Mouse (Mus musculus) neural tube, embryonic 15.5 days (tissue): ENCODE results near the gene Fstl1. TPM values are rescaled to one million over a fixed set of nuclear protein-coding genes. Genes with fewer than 3 reads are reported as not detected.

ENCODE experiments used
- ATAC-seq: fragments of 200-750 bp; cut with Nextera tagmentation; 2 replicates; pipeline ENCODE4 v1.8.0; 2017; ENCODE audit warnings: mild to moderate bottlenecking, moderate TSS enrichment, moderate library complexity; ENCODE audit not compliant: low FRiP score
- H3K27ac ChIP-seq: fragments of 300-500 bp; sonication (generic); replicated peaks from 2 replicates; pipeline ENCODE4 v1.5.1; 2015; ENCODE audit warnings: mild to moderate bottlenecking, inconsistent platforms
- H3K27me3 ChIP-seq: fragments of 300-500 bp; sonication (generic); replicated peaks from 2 replicates; pipeline ENCODE4 v1.6.1; 2015; ENCODE audit warnings: inconsistent platforms
- H3K36me3 ChIP-seq: fragments of 300-500 bp; sonication (generic); 2 replicates; pipeline ENCODE4 v1.6.1; 2015; ENCODE audit warnings: inconsistent platforms
- H3K4me1 ChIP-seq: fragments of 300-500 bp; sonication (generic); 2 replicates; pipeline ENCODE4 v1.6.1; 2015; ENCODE audit warnings: inconsistent platforms
- H3K4me2 ChIP-seq: fragments of 300-500 bp; sonication (generic); 2 replicates; pipeline ENCODE4 v1.6.1; 2015; ENCODE audit warnings: inconsistent platforms, mild to moderate bottlenecking, moderate library complexity
- H3K4me3 ChIP-seq: fragments of 300-500 bp; sonication (generic); replicated peaks from 2 replicates; pipeline ENCODE4 v1.5.1; 2015; ENCODE audit warnings: mild to moderate bottlenecking, inconsistent platforms
- H3K9ac ChIP-seq: fragments of 300-500 bp; sonication (generic); replicated peaks from 2 replicates; pipeline ENCODE4 v1.6.1; 2015; ENCODE audit warnings: mild to moderate bottlenecking, inconsistent platforms
- H3K9me3 ChIP-seq: fragments of 300-500 bp; sonication (generic); replicated peaks from 2 replicates; pipeline ENCODE4 v1.6.1; 2016; ENCODE audit warnings: inconsistent platforms
- WGBS: fragments of 180-500 bp; shearing (Covaris S2); methylation state at CpG from one replicate; pipeline ENCODE4 v1.1.7; 2015; ENCODE audit warnings: mixed read lengths; 5-methylcytosine and 5-hydroxymethylcytosine counted together
- polyA plus RNA-seq: library from polyadenylated mRNA; unstranded; fragments of >200 nt; fragmentation: Nextera tagmentation; extraction: Ambion mirVana; gene quantifications from 2 replicates; pipeline ENCODE4 v1.2.1, GENCODE M21; 2015

Gene Fstl1
- polyA plus RNA-seq, 1 experiment from 2014 or later = 123 TPM

DNA sequence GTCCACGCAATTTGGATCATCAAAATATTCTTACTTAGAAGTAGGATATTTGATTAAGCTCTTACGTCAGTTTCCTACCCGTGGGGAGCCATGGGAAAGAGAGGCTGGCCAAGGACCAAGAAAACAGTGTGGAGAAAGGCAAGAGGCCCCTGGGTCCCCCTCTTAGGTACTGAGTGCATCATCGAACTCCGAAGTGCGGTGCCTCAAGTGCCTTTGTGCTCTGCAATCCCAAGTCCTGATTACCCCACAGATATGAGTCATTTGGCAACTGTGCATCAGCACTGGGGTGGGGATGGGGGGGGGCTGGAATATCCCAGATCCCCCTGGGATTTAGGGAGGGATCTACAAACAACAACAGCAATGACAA is 12.3 kb downstream of the Fstl1 start:
- WGBS = 53% methylated on average over 6 of the region's 6 CpGs
- no peaks in the 10 kb centered on the region for H3K9me3 ChIP-seq
- no peaks in the 10 kb centered on the region for H3K27me3 ChIP-seq
- peaks cover 64% of the 10 kb centered on the region for H3K4me1 ChIP-seq
- ATAC-seq = no peak
- no peaks in the 10 kb centered on the region for H3K36me3 ChIP-seq
- H3K27ac ChIP-seq = peak overlapping the region; percentile 74
- no peak overlapping the region for H3K9ac ChIP-seq
- no peak overlapping the region for H3K4me2 ChIP-seq
- H3K4me3 ChIP-seq = no peak overlapping the region

DNA sequence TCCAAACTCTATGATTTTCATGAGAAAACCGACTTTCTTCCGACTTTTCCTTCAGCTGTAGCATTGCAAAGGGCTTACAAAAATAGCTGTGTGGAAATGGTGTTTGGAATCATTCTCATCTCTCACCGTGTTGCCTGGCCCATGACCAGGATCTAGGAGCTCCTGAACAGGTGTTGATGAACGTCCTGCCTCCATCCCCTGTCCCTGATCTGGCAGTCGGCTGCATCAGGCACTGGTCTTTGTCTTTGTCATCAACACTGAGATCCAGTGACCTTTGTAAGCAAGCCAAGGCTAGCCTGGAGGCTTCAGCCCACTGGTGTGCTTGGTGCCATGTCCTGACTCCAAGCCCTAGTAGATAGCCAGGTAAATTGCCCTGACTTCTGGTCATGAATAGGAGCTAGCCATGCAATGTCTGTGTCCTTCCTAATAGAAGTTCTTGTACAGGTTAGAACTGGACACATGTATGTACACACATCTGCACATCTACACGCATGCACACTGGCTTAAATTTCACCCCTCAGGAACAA is 12.8 kb downstream of the Fstl1 start:
- Histone ChIP-seq H3K4me2 (no peak overlapping the region), H3K36me3 (no peaks in the 10 kb centered on the region), H3K9ac (no peak overlapping the region), H3K27me3 (no peaks in the 10 kb centered on the region), H3K27ac (0 out of 2 replicates have a peak overlapping the region, but pooled peaks have one; percentile 74), H3K9me3 (no peaks in the 10 kb centered on the region), H3K4me1 (peaks cover 64% of the 10 kb centered on the region), H3K4me3 (no peak overlapping the region)
- ATAC-seq = no peak
- WGBS = 83% methylated on average over 6 of the region's 6 CpGs

DNA sequence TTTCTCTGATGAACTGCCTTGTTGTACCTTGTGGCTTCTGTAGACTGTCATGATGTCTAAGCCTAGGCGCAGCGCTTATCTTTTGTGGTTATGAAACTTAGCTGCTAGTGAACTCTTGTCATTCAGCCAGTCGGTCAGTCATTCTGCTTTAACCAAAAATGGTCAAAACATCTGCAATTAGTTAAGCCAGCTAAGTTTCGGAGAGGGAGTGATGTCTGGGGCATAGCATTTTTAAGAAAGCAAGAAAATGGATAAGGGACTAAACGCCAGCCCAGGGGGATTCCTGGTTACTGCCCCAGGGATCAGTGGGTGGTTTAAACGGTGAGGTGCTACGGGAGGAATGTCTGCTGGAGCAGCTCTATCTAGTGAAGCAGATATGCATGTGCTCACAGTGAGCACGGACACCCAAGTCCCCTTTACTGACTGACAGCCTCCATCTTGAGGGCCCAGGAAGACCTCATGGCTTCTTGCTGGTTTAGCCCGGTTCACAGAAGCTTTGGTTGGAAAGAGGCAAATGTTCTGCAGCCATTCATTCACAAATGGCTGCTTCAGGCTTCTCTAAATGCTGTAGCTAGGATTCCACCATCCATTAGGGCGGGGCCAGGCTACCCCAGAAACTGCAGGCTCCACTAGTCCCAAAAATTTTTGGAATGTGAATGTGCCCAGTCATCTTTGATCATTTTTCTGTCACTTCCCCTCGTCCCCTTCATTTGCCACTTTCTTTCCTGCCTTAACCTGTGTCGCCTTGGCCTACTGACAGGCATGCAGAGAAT is 13.5 kb downstream of the Fstl1 start:
- no peaks in the 10 kb centered on the region for H3K27me3 ChIP-seq
- no peak overlapping the region for H3K27ac ChIP-seq
- no peak overlapping the region for H3K9ac ChIP-seq
- peaks cover 58% of the 10 kb centered on the region for H3K4me1 ChIP-seq
- WGBS = 89% methylated on average over 12 of the region's 12 CpGs
- H3K4me3 ChIP-seq = no peak overlapping the region
- no peak for ATAC-seq
- H3K9me3 ChIP-seq = no peaks in the 10 kb centered on the region
- no peak overlapping the region for H3K4me2 ChIP-seq
- no peaks in the 10 kb centered on the region for H3K36me3 ChIP-seq

DNA sequence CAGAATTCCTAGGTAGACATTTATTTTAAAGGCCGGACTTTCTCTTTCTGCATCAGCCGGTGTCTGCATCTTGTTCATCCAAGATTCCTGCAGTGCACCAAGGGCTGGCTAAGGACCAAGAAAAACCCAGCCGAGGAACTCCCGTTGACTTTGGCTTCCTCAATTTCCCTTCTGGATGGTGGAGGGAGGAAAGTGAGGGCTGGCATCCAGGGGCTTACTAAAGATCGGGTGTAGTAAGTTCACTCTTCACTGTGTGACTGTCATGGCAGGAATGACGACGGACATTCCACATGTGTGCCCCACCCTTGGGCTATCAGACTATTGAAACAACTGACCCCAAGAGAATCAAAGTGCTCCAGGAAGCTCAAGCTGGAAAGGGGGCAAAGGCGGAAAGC is 14.1 kb downstream of the Fstl1 start:
- no peak for ATAC-seq
- no peak overlapping the region for H3K4me2 ChIP-seq
- WGBS = 81% methylated on average over 8 of the region's 8 CpGs
- no peak overlapping the region for H3K4me3 ChIP-seq
- no peaks in the 10 kb centered on the region for H3K36me3 ChIP-seq
- H3K27ac ChIP-seq = no peak overlapping the region
- H3K9me3 ChIP-seq = no peaks in the 10 kb centered on the region
- H3K9ac ChIP-seq = no peak overlapping the region
- H3K4me1 ChIP-seq = peaks cover 53% of the 10 kb centered on the region
- H3K27me3 ChIP-seq = no peaks in the 10 kb centered on the region

DNA sequence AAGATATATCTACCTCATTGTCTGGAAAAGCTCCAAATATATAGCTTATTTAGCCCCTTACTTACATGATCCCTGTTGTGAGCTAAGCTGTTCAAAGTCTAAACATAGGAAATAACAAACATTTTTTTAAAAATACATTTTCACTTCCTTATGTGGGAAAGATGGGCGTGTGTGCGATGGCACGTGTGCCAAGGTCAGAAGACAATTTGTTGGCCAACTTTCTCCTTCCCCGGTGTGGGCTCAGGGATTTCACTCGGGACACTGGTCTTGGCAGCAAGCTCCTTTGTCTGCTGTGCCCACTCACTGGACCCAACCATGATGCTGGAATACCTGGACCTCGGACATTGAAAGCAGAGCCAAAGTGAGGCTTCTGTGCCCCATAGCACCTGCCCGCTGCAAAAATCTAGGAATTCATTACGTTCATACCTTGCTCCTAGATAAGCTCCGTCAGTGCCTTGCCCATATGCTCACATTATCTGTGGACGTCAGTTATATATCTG is 19.0 kb downstream of the Fstl1 start:
- no peak overlapping the region for H3K4me2 ChIP-seq
- H3K36me3 ChIP-seq = no peaks in the 10 kb centered on the region
- H3K9ac ChIP-seq = no peak overlapping the region
- no peaks in the 10 kb centered on the region for H3K27me3 ChIP-seq
- no peak overlapping the region for H3K27ac ChIP-seq
- H3K9me3 ChIP-seq = no peaks in the 10 kb centered on the region
- peaks cover 8% of the 10 kb centered on the region for H3K4me1 ChIP-seq
- no peak overlapping the region for H3K4me3 ChIP-seq
- 96% methylated on average over 10 of the region's 10 CpGs for WGBS
- no peak for ATAC-seq

DNA sequence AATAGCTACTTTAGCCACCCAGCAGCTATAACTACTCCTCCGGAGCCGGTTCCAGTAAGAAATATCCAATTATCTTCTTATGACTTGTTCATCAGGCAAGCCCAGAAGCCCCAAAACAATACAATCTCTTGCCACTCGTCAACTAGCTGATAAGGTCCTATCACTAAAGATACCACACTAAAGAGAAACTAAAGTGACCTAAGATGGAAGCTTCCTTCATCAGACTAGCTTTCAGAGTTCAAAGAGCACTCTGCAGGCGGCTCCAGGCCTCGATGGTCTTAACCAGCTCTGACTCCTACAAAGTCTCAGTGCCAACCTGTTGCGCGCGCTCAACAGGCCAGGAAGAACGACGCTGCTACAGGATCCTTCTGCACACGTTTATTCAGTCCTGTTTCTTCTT is 19.6 kb downstream of the Fstl1 start:
- Histone ChIP-seq H3K4me3 (no peak overlapping the region), H3K9ac (no peak overlapping the region), H3K27me3 (no peaks in the 10 kb centered on the region), H3K9me3 (no peaks in the 10 kb centered on the region), H3K27ac (no peak overlapping the region), H3K4me2 (no peak overlapping the region), H3K4me1 (peaks cover 4% of the 10 kb centered on the region; the same call in 1 of the 2 replicates), H3K36me3 (no peaks in the 10 kb centered on the region)
- 95% methylated on average over 11 of the region's 11 CpGs for WGBS
- no peak for ATAC-seq

DNA sequence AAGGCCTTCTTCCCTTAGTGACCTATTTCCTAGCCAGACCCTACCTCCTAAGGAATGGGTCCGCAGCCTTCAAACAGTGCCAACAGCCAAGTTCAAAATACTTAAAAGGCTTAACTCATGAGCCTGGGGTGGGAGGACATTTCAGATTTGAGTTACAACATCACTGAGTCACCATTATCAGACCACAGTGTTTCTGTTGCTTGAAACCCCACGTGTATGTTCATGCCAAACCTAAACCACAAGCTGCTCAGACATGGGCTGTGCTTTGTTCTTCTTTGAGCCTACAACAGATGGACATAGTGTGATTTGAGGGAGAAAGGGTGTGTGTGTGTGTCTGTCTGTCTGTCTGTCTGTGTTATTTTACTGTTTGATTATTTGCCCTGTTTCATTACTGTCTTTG is 24.4 kb downstream of the Fstl1 start:
- Histone ChIP-seq H3K4me3 (no peak overlapping the region), H3K4me2 (no peak overlapping the region), H3K27me3 (no peaks in the 10 kb centered on the region), H3K4me1 (peaks cover 16% of the 10 kb centered on the region), H3K27ac (no peak overlapping the region), H3K9me3 (no peaks in the 10 kb centered on the region), H3K9ac (no peak overlapping the region), H3K36me3 (no peaks in the 10 kb centered on the region; the same call in 1 of the 2 replicates)
- ATAC-seq = no peak
- 78% methylated on average over 2 of the region's 2 CpGs for WGBS

DNA sequence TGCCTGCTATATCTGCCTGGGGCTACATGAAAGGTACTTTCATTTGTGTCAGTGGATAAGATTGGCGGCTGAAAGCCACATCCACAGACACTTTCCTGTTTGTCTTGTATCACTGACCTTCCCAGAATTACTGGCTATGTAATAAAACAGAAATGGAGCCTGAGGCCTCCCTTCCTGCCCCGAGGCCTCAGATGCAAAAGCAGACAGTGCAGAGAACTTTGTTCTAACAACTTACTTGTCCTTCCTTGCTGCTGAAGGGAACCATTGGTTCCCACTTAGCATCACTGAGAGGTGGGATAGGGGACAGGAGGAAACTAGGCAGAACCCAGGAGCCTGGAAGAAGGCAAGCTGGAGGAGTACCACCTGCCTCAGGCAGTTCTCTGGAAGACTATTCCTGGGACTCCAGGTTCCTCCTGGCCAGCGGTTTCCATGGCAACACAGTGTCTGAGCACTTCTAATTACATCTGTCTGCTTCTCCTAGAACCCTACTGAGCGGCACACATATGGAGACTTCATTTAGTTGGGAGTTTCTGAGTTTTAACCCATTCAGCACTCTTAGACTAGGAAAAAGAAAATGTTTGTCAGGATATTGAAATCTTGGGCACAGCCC is 26.1 kb downstream of the Fstl1 start:
- Histone ChIP-seq H3K36me3 (no peaks in the 10 kb centered on the region; the same call in 1 of the 2 replicates), H3K27me3 (no peaks in the 10 kb centered on the region), H3K4me3 (no peak overlapping the region), H3K27ac (peak overlapping the region; percentile 54; the same call in 1 of the 2 replicates), H3K4me1 (peaks cover 24% of the 10 kb centered on the region), H3K9me3 (no peaks in the 10 kb centered on the region), H3K4me2 (no peak overlapping the region), H3K9ac (no peak overlapping the region)
- ATAC-seq = peak; percentile 69; the same call in 1 of the 2 replicates
- WGBS = 48% methylated on average over 4 of the region's 4 CpGs

DNA sequence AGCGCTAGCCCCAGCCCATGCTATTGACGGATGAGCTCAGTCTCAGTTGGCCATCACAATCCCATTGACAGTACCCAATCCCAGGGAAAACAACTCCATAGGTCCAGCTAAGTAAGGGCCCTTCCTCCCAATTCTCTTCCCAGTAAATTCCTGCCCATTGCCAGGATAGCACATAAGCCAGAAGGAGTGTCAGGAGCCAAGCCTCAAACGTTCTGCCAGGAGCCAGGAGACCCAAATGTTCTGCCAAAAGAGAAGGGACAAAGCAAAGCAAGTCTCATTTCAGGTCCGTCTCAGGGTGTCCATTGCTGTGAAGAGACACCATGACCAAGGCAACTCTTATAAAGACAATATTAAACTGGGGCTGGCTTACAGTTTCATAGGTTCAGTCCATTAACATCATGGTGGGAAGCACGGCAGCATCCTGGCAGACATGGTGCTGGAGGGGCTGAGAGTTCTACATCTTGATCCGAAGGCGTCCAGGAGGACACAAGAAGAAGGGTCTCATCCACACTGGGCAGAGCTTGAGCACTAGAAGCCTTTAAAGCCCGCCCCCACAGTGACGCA is 26.8 kb downstream of the Fstl1 start:
- peaks cover 27% of the 10 kb centered on the region for H3K4me1 ChIP-seq
- H3K9ac ChIP-seq = no peak overlapping the region
- no peaks in the 10 kb centered on the region for H3K9me3 ChIP-seq
- ATAC-seq = no peak; the same call in 1 of the 2 replicates
- no peak overlapping the region for H3K4me3 ChIP-seq
- no peak overlapping the region for H3K27ac ChIP-seq
- H3K27me3 ChIP-seq = no peaks in the 10 kb centered on the region
- WGBS = 96% methylated on average over 9 of the region's 9 CpGs
- H3K36me3 ChIP-seq = no peaks in the 10 kb centered on the region; the same call in 1 of the 2 replicates
- no peak overlapping the region for H3K4me2 ChIP-seq

DNA sequence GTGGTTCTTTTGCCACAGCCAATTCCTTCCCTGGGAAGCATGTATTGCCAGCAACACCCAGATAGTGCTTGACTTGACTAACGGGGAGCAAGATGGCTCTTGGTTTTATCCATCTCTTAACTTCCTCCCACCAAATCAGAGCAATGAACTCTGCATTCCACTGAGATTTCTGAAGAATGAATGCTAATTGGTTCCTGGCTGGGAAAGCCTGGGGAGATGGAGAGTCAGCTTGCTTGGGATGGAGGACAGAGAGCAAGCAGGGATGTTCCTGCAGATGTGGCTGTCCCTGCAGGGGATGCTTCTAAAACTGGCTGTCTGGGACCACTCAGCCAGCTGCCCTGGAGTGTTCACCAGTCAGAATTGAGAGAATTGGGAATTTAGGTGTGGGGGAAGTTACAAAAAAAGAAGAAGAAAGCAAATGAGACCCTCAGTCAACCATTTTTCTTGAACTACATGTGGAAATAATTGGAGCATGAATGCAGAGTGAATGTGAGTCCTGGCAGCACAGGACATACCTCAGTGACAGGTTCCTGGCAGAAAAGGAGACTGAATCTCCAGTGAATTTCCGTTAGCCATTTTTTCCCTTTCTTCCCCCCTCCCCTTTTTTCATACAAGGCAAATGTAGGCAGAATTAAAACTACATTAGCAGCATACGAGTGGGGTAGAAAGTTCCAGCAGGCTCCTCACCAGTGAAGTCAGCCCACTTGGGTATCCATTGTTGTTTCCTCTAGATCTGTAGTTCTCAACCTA is 29.2 kb downstream of the Fstl1 start:
- no peaks in the 10 kb centered on the region for H3K9me3 ChIP-seq
- no peak overlapping the region for H3K4me3 ChIP-seq
- H3K4me1 ChIP-seq = peaks cover 37% of the 10 kb centered on the region
- no peak overlapping the region for H3K27ac ChIP-seq
- no peak overlapping the region for H3K4me2 ChIP-seq
- H3K36me3 ChIP-seq = no peaks in the 10 kb centered on the region; the same call in 1 of the 2 replicates
- H3K27me3 ChIP-seq = no peaks in the 10 kb centered on the region
- no peak for ATAC-seq
- 83% methylated on average over 3 of the region's 3 CpGs for WGBS
- H3K9ac ChIP-seq = no peak overlapping the region

DNA sequence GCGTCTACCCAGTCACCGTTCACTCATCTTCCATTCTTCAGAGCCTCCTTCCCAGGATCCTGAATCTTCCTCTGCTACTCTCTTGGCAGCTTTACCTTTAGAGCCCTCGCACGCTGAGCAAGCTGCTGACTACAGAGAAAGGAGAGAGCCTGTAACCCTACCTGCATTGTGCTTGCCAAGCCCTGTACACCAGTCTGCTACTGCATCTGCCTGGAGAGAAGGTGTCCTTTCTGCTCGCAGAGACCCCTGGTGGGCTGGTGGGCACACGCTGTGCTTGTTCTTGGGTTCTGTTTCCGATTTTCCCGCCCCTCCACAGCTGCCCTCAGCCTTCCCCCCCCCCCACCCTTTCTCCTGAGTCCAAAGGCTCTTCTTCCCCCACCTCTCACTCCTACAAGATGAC is 30.6 kb downstream of the Fstl1 start:
- WGBS = 80% methylated on average over 8 of the region's 8 CpGs
- ATAC-seq = no peak

More for the DNA sequence above, 30.6 kb downstream of the Fstl1 start:
- Histone ChIP-seq H3K27me3 (no peaks in the 10 kb centered on the region), H3K27ac (no peak overlapping the region), H3K36me3 (no peaks in the 10 kb centered on the region; the same call in 1 of the 2 replicates), H3K4me2 (no peak overlapping the region), H3K9me3 (no peaks in the 10 kb centered on the region), H3K4me1 (peaks cover 37% of the 10 kb centered on the region), H3K9ac (no peak overlapping the region), H3K4me3 (no peak overlapping the region)
